Mouse (Mus musculus): ENCODE data around the gene Atp1a1.

Atp1a1 gene

DNA sequence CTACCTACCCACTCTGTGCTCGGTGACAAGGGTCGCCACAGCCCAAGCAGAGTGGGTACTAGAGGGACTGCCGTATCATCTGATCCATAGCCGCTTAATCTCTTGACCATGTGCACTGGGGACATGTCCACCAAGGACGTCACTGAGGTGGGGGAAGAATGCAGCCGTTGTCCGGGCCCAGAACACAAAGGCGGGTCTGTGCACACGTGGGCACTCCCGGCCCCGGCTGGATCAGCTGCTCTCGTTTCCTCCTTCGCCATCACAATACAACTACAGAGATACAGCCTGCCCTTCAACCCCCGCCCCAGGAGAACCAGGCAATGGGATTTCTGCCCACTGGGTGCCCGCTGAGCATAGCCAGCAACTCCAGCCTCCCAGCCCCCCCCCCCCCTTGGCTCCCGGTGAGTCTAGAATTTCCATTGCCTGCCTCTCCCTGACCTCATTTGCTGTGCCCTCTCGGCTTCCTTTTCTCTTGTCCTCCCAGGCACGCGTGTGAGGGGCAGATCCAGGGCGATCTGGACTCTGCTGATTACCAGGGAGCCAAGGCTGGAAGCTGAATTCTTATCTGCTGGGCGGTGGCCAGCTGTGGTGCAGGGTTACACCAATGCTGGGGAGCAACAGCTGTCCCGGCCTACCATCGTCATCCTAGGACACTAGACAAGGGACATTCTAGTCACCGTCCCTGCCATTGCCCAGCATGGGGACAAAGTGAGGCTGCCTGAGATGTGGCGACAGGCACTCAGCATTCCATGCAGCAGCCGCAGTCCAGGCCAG is 52.8 kb downstream of the Atp1a1 start:
- DNase-seq, result no peak

DNA sequence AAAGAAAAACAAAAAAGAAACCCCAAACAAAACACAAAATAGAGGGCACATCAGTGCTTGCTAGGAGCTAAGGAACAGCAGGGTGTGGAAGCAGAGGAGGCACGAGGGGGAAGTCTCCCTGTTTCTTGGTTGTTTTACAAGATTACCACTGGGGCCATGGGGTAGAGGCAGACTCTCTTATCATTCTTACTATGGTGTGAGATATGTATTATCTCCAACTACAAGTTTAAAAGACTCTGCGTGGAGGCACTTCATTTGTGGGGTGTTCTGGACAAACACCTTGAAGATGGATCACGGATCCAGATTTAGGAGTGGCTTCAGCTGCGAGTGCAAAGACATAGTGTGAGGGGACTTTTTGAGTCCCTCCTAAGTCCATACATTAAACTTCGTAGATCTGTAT is 54.7 kb downstream of the Atp1a1 start:
- DNase-seq, result no peak

DNA sequence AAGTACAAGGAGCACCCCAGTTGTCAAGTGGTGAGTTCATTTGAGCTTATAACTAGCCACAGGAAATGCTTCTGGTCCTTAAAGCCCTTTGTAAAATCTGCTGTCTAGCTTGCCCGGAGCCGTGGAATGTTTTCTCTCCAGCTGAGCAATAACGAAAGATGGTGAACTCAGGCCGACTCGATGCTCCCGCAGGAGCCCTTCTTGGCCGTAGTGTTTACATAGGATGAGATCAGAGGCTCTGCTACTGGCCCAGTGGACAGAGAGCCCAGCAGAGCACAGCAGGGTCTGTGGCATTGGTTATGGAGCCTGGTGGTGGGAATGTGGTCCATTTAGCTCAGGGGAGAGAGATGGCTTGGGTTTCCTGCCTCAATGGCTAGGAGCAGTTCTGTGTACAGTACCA is 60.4 kb downstream of the Atp1a1 start:
- DNase-seq, result no peak

DNA sequence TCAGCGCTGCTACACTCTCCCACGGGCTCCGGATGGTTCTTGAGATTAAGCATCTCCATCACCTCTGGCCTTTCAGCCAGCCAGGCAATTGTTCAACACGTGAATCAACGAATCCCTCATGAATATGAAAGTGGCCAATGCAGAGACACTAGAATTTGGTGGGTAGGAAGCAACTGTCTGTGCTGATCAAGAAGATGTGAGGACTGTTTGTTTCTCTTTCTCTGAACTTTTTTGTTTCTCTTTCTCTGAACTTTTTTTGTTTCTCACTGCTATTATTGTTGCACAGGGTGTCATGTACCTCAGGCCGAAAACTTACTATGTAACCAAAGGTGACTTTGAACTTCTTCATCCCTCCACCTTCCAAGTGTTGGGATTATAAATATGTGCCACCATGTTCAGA is 62.9 kb downstream of the Atp1a1 start:
- DNase-seq, result no peak

DNA sequence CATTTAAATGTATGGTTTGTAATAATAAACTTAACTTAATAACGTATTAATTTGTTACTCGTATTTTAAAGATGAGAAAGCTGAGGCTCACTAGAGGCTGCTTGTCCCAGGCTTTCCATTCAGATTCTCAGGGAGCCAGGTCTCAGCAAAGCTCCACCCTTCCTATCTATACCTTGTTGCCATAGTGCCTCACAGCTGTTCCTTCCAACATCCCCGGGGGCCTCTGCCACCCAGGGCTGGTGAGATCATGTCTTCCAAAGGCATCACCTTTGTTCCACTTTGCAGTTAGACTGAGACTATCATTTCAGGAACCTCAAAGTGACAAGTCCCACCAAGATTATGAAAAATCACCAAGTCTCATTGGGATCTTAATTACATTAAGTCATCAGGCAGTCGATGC is 63.9 kb downstream of the Atp1a1 start:
- DNase-seq, result no peak

DNA sequence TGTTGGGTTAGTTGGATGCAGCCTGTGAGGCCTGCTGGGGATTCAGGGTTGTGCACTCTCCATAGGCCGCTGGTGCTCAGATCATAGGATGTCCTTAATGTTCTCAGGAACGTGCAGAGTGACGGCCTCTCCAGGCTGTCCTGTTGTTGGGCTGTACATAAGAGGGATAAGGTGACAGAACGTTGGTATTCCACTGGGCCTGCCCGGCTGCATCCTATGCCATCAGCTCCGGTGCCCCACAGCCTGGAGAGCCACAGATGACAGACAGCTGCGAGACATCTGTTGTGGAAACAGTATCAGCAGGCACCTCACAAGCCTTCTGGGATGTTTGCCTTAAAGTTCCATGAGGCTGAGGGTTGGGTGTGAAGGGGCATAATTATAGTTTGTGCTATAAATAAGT is 68.2 kb downstream of the Atp1a1 start:
- DNase-seq, result no peak

DNA sequence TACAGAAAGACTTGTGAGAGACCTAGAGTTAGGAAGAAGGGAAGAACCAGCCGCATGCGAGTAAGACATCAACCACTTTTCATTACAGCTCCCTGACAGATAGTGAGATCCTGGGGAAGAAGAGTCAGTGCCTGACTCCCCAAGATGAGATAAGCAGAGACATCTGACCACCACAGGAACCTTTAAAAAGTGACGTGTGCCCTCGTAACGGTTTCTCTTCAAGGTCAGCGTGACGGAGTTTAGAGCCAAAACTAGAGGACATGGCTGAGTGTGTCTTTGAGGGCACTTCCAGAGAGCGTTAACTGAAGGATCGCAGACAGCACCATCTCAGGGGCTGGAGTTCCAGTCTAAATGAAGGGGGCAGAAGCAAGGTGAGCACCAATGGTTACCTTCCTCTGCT is 70.2 kb downstream of the Atp1a1 start:
- DNase-seq, result no peak

DNA sequence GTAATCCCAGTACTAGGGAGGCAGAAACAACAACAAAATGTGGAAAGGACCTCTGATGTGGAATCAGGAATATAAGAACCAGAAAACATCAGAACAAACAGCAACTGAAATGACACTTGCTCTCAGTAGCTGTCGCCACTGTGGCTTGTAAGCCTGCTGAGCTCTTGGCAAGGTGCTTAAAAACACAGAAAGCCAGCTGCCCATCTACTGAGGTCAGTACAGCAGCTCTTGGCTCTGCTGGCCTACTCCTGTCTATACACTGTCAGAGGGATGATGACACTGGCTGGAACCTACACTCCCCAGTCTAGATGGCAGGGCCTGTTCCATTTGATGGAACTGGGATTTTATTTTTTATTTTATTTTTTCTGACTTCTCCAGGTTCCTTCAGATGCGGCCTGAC is 71.1 kb downstream of the Atp1a1 start:
- DNase-seq, result no peak

DNA sequence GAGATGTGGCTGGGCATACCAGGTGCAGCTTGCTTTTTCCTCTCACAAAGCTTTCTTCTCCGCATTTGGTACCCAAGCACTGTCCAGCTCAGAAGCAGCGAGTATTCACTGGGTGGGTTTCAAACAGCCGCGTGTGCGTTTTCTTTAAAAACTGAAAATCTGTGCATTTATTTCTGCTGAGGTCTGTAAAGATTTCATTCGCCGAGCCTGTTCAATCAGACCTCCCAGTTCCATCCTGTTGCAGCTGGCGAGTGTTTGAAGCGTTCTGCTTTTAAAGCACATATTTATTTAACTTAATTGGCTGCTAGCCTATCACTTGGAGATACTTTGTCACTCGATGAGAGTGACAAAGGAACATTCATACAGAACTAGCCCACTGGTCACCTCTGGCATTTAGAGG is 73.6 kb downstream of the Atp1a1 start:
- no peak for DNase-seq

DNA sequence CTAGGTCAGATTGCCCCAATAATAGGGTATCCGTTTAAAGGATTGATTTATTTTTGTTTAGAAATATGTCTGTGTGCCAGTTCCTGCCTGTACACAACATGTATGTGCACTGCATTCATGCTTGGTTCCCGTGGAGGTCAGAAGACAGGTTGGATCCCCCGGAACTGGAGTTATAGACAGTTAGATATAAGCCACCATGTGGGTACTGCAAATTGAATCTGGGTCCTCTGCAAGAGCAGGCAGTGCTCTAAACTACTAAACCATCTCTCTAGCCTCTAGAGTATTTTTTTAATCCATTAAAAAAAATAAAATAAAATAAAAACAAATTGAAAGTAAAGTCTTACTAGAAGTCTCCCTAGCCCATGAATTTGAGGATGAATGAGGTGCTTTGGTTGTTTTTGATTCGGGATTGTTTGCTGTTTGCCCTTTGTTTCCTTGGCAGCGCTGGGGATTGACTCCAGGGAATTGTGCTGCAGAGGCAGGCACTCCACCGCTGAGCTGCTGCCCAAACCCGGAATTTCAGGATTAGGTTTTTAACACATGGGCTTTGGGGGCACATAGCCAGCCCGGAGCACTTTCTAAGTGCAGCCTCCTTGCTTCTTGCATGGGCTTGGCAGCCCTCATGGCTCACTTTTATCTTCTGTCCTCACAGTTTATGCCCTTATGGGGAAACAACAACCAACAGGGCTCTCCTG is 75.4 kb downstream of the Atp1a1 start:
- no peak for DNase-seq

DNA sequence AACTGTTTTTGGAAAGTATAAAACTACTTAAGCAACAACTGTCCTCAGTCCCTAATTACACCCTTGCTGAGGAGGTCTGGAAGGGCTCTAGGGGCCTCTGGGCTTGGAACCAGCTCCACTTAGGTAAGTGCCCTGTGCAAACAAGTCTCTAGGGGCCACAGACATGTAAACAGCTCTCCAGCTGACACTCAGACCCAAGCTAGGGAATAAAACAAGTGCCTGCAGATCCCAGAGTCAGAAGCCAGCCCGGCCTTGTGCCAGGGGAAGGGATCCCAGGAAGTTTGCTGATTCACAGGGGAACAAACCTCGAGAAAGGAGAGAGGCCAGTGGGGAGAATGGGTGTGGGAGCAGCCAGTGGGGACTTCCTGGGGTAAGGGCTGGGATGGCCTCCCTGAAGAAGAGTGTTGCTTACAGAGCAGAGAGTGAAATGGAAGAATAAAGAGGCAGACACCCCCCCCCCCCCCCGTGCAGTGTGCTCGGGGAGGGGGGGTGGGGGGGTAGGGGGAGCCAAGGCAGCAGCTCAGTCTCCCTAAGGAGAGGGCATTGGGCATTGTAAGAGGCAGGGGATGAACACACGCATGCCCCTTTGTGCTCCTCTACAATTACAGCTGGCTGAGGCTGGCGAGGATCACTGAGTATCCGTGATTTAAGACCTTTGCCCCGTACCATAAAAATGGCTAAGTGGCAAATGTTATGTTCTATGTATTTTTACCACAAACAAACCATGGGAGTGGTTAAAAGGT is 76.2 kb downstream of the Atp1a1 start:
- no peak for DNase-seq

DNA sequence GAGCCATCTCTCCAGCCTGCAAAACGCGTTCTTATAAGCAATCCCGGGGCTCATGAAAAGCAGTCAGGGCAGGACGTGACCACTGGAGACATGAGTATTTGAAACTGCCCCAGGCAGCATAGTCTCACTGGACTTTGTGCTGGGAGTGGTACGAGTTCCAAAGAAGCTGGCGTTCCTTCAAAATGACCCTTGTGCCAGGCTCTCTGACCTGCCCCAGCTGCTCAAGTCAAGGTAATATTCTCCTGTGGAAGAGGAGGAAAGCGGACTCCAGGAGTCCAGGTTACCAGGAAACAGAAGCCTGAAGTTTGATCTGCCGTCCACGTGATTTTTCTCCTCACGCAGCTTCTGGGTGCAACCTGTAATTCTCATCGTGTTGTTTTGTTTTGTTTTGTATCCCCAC is 77.9 kb downstream of the Atp1a1 start:
- DNase-seq, result no peak

All from thymus, postnatal 4 days (tissue).